Mouse (Mus musculus) MEL-GATA-1-ER (cell line): ENCODE measurements at regions not wholly inside any gene's neighbourhood (a gene's known extent, or its start where the extent isn't known, plus 50 kb on each side); places are given as distances from the start of the nearest gene placed in this dataset.

ENCODE experiments used
- DNase-seq: peaks from one replicate; pipeline ENCODE4 v3.0.0-alpha.2; 2012; ENCODE audit warnings: low read depth; ENCODE audit errors: extremely low read depth

- no peak for DNase-seq
These were observed 363.1 kb downstream of the Ptpru start for GRCm38 (mm10) chr4:131475023-131475422.

- no peak for DNase-seq
These were observed 359.2 kb downstream of the Ptpru start for GRCm38 (mm10) chr4:131478923-131479322.

DNA sequence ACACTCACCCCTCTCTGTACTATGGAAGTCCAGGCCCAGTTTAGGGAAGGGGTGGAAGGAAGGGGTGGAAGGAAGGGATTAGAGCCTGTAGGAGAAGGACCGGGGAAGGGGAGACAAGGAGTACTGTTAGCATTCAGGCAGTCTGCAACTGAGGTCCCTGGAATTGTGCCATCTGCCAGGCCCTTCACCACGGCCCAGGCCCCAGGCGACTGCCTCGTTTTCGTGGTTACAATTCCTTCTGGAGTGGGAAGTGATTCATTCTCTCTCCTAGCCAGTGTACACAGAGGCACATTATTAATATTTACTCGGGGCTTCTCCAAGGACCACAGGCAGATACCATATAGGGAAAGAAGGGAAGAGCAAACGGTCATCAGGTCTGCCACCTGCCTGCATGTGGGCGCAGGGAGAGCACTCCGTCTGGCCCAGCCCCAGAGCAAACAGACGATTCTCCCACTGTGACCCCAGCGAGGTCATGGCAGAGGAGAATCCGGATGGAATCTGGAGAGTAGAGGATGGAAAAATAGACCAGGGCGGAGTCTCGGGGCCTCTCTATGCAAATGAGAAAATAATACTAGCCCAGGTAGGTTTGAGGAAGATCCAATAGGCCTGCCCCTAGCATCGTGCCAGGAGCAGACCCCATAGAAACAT lies 354.0 kb downstream of the Ptpru start:
- no peak for DNase-seq

- DNase-seq = no peak
These were observed 353.4 kb downstream of the Ptpru start for GRCm38 (mm10) chr4:131484607-131485111.

DNA sequence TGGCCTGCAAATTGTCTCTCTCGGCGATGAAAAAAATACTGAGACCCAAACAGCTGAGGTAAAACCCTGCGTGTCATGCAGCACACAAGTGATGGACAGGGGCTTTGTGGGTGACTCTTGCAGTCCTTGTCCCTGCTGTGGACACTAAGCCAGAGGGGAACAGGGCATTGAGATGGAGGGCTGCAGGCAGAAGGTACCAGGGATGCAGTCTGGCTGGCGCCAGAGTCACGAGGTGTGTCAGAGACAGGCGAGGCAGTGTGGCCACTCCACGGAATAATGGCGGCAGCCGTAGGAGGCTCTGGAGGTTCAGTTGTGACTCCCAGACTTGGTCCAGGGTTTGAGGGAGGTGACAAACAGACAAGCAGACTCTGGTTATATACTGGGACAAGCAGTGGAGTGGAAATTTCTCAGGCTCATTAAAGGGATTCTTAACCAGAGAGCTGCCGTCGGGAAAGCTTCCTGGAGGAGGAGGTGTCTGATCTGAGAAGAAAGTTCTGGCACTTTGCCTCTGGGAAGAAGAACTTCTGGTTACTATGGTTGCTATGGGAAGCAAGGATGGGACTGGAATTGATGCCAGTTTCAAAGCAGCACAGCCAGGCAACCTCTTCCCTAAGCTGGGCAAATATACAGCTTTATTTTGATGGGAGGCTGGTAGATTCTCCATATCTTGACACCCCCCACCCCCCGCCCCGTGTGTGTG lies 352.8 kb downstream of the Ptpru start:
- DNase-seq = no peak

- no peak for DNase-seq
These were observed 351.3 kb downstream of the Ptpru start for GRCm38 (mm10) chr4:131486821-131487220.

DNA sequence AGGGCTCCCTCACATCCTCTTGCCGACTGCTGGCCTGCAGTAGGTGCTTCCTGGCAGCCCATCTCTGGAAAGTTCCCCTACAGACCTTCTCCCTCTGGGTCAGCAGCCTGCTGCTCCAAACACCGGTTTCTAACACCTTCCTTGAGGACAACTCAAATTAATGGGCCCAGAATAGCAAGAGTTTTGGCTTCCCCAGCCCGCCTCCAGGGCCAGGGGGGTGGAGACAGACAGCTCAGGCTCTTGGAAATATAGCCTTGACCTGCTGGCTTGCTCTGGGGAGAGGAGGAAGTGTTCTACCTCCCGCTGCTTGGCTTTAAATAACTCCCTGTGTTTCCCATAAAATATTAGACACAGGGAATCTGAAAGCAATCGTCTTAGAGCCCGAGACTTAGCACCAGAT lies 349.8 kb downstream of the Ptpru start:
- no peak for DNase-seq

- no peak for DNase-seq
These were observed 349.0 kb downstream of the Ptpru start for GRCm38 (mm10) chr4:131489056-131489455.

DNA sequence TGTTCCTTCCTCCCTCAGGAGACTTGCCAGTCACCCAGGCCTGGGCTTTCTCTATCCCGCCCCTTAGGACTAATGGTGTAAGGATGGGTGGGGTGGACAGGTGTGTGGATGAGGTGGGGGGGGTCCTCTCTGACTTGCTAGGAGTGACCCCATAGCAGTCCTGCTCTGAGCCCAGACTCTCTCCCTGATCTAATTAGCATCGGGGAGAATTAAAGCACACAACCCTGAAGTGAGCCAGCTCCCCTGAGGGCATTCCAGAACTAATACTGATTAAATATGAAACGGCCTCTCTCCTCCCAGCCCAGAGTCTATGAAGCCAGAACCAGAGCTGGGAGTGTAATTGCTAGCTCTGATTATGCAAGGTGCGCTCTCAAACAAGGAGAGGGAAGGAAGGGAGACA lies 346.1 kb downstream of the Ptpru start:
- no peak for DNase-seq

DNA sequence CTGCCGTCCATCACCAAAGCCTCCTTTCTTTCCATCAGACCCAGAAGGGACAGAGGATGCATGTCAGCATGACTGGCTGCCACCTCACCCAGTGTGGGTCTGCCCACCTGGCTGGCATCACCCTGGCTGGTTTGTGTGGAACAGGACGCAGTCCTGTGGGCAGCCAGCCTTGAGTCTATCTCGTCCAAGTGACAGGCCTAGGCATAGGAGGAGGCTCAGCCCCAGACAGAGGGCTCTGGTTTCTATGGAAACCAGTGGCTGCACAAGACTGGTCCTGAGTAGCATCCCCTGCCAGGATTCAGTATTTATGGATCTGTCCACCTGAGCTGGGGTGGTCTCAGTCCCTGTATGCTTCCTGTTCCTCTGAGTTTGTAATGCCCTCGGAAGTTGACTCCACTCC lies 344.4 kb downstream of the Ptpru start:
- DNase-seq = no peak

GRCm38 (mm10) chr4:131496900-131497299 lies 341.2 kb downstream of the Ptpru start:
- DNase-seq = no peak

DNA sequence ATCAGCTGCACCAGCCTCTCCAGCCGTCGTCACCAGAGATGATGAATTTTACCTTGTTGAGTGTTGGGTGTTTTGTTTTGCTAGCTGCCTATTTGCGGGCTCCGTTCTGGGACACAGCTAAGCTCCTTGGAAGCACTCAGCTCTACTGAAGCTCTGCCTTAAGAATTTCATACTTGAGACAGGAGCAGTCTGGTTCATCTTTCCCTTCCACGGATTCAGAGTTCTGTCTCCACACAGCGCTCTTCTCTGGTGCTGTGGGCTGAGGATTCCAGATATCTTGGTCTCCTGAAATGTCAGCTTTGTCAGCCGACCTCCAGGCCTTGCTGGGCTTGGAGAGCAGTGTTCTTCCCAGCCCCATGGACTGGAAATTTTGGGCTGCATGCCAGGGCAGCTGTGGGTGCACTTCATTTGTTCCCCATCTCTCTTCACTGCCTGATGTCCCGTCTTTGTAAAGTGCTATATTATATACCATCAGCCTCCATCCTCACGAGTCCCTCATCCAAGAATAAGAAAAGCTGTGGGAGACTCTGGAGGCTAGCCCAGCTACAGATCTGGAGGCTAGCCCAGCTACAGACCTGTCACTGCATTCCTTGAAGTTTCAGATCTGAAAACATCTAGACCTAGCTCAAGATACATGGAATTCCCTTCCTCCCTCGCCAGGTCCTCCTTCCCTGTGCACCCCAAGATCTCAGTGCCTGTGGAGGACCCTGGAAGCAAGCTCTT lies 337.0 kb downstream of the Ptpru start:
- no peak for DNase-seq

GRCm38 (mm10) chr4:131508154-131508553 lies 329.9 kb downstream of the Ptpru start:
- no peak for DNase-seq

- no peak for DNase-seq
These were observed 326.5 kb downstream of the Ptpru start for GRCm38 (mm10) chr4:131511586-131511985.

DNA sequence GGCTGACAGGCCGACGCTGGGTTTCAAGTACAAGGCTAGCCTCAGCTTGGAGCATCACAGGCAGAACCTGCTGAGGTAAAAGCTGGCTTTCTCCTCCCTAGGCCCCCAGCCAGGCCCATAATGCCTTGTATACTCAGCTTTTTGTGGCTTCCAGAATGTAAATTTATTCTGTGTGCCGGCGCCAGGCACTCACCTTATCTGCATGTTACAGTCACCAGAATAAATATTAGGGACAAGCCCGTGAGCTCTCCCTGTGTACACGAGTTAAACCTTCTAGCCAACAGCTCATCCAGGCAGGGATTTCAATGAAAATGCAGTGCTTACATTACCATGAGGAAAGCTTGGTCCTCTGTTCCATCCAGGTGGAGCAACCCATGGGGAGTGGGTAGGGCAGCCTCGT lies 325.3 kb downstream of the Ptpru start:
- DNase-seq = no peak

DNA sequence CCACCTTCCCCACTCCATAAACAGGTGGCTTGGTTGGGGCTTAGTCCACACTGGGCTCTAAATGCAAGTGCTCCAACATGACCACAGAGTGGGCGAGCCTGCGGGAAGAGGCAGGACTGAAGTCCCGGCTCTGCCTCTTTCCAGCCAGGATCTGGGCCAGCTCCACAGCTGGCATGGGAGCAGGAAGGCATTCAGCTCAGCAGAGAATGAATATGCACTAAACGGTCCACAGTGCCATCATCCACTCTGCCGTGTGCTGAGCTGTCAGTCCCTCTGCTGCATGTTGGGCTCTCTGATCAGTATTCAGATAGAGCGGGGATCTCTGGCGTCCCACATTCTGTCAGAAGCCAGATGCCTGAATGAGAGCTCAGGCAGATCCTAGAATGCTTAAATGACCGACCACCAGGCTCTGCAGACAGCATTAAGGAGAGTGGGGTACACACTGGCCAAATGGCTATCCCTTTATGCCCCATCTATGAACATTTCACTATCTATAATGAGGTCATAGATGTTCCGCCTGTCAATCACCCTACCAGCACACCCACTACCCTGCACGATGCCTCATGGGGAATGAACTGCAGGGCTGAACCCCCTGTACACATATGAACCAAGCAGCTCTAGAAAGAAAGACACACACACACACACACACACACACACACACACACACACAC lies 317.3 kb downstream of the Ptpru start:
- no peak for DNase-seq

GRCm38 (mm10) chr4:131521307-131521651 lies 316.8 kb downstream of the Ptpru start:
- DNase-seq = no peak

DNA sequence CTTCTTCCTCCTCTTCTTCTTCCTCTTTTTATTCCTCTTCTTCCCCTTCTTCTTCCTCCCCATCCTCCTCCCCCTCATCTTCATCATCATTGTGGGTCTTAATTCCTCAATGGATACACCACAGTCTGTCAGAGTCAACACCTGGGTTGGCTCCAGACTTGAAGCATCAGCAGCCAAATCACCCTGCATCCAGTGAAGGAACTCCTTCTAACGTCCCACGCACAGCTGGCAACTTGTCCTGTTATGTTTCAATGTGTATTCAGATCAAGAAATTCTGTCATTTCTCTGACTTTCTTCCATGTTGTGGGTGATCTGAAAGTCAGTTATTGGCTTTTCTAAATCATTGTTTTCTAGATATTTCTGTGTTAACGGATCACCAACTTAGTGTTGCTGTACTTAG lies 312.9 kb downstream of the Ptpru start:
- DNase-seq = no peak

- no peak for DNase-seq
These were observed 307.6 kb downstream of the Ptpru start for GRCm38 (mm10) chr4:131530491-131530890.

- DNase-seq = no peak
These were observed 307.1 kb downstream of the Ptpru start for GRCm38 (mm10) chr4:131531003-131531402.

- DNase-seq = no peak
These were observed 303.3 kb downstream of the Ptpru start for GRCm38 (mm10) chr4:131534831-131535230.

DNA sequence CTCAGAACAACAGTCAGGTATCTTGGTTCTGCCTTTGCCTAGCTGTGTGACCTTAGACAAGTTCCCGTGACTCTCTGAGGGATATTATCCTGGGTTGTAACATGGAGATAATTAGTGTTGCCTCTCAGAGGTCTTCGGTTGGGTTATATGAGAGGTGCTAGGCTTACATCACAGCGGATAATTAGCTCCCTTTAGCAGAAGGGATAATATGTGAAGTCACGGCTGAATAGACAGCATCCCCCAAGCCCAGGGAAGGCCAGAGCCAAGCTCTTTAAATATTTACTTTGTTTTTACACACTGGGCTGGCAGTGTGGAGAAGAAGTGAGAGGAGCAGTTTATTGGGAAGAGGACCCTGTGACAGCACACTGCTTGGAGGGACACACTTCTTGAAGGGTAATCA lies 299.9 kb downstream of the Ptpru start:
- no peak for DNase-seq
